Mouse (Mus musculus) megakaryocyte-erythroid progenitor cell, adult 5-6 weeks (primary cell): ENCODE data around the gene Gpr174. TPM values are rescaled to one million over a fixed set of nuclear protein-coding genes. Genes with fewer than 3 reads are reported as not detected.
"Not testable (repeated sequence)": the region's sequence is repeated elsewhere in the genome, so short reads cannot be mapped to it uniquely, and the experiment has no call there.

Source experiments
- ATAC-seq: replicated peaks from 2 replicates; pipeline ENCODE4 v1.8.0; 2016; ENCODE audit warnings: mild to moderate bottlenecking, inconsistent platforms; ENCODE audit not compliant: severe bottlenecking, poor library complexity, low FRiP score, low TSS enrichment
- total RNA-seq, 2 experiments: library from RNA; stranded (forward) in 1 of 2; stranded (reverse) in 1 of 2; fragments of 200-1000, 215-1000 nt in 1 of 2; fragments of >200 nt in 1 of 2; fragmentation: Nextera tagmentation in 1 of 2; gene quantifications; 2 replicates each; pipeline ENCODE4 v1.2.3; 2014 to 2017

Gpr174 gene
- total RNA-seq (2014; fragmentation: Nextera tagmentation), result 0.22 and 0.42 TPM in 2 replicates
- 0.50 and 1.2 TPM in 2 replicates for total RNA-seq (2017)

GRCm38 (mm10) chrX:107255486-107256227 is at the start of gene Gpr174:
Gpr174 (plus strand) TSS chrX:107255878.
- ATAC-seq, result peak; percentile 81

- ATAC-seq, result no peak
Measured at GRCm38 (mm10) chrX:107217577-107218090, 38.0 kb upstream of the Gpr174 start.

- ATAC-seq, result no peak
Measured at GRCm38 (mm10) chrX:107224846-107225245, 30.8 kb upstream of the Gpr174 start.

GRCm38 (mm10) chrX:107231214-107231613 is 24.5 kb upstream of the Gpr174 start:
- ATAC-seq, result 0 out of 2 replicates have a peak, but pooled peaks have one; percentile 57

GRCm38 (mm10) chrX:107234655-107235054 is 21.0 kb upstream of the Gpr174 start:
- no peak for ATAC-seq

GRCm38 (mm10) chrX:107236461-107236860 is 19.2 kb upstream of the Gpr174 start:
- ATAC-seq, result no peak

GRCm38 (mm10) chrX:107250390-107250789 is 5.3 kb upstream of the Gpr174 start:
- ATAC-seq, result 0 out of 2 replicates have a peak, but pooled peaks have one; percentile 55

GRCm38 (mm10) chrX:107264619-107265018 is 8.9 kb downstream of the Gpr174 start:
- no peak for ATAC-seq

- ATAC-seq, result no peak
Measured at GRCm38 (mm10) chrX:107277606-107278005, 21.9 kb downstream of the Gpr174 start.

GRCm38 (mm10) chrX:107284211-107284610 is 28.5 kb downstream of the Gpr174 start:
- ATAC-seq, result no peak

- ATAC-seq, result not testable (repeated sequence)
Measured at GRCm38 (mm10) chrX:107297861-107298260, 42.2 kb downstream of the Gpr174 start.

- ATAC-seq, result no peak
Measured at GRCm38 (mm10) chrX:107298761-107299160, 43.1 kb downstream of the Gpr174 start.

GRCm38 (mm10) chrX:107306492-107306891 is 50.8 kb downstream of the Gpr174 start:
- no peak for ATAC-seq

- ATAC-seq, result no peak
Measured at GRCm38 (mm10) chrX:107312533-107312932, 56.9 kb downstream of the Gpr174 start.

GRCm38 (mm10) chrX:107325697-107326381 is 70.2 kb downstream of the Gpr174 start:
- ATAC-seq, result peak; percentile 73

- ATAC-seq, result no peak
Measured at GRCm38 (mm10) chrX:107329849-107330248, 74.2 kb downstream of the Gpr174 start.

GRCm38 (mm10) chrX:107336609-107337008 is 80.9 kb downstream of the Gpr174 start:
- no peak for ATAC-seq

GRCm38 (mm10) chrX:107341980-107342379 is 86.3 kb downstream of the Gpr174 start:
- no peak for ATAC-seq
